Mouse (Mus musculus) embryonic facial prominence, embryonic 10.5 days (tissue): ENCODE measurements at regions not wholly inside any gene's neighbourhood (a gene's known extent, or its start where the extent isn't known, plus 50 kb on each side); places are given as distances from the start of the nearest gene placed in this dataset.

ENCODE experiments used
- DNase-seq: peaks from one replicate; pipeline ENCODE4 v3.0.0-alpha.2; 2017; ENCODE audit warnings: low spot score
- H3K27ac ChIP-seq: fragments of 300-500 bp; sonication (generic); replicated peaks from 2 replicates; pipeline ENCODE4 v1.5.1; 2016; ENCODE audit warnings: mild to moderate bottlenecking
- H3K27me3 ChIP-seq: fragments of 300-500 bp; sonication (generic); replicated peaks from 2 replicates; pipeline ENCODE4 v1.6.1; 2016; ENCODE audit warnings: low read depth, mild to moderate bottlenecking; ENCODE audit not compliant: poor library complexity, severe bottlenecking
- H3K36me3 ChIP-seq: fragments of 300-500 bp; sonication (generic); replicated peaks from 2 replicates; pipeline ENCODE4 v1.6.1; 2016; ENCODE audit warnings: mild to moderate bottlenecking, moderate library complexity
- H3K4me1 ChIP-seq: fragments of 300-500 bp; sonication (generic); 2 replicates; pipeline ENCODE4 v1.6.1; 2016
- H3K4me3 ChIP-seq: fragments of 300-500 bp; sonication (generic); 2 replicates; pipeline ENCODE4 v1.5.1; 2016; ENCODE audit warnings: mild to moderate bottlenecking, moderate library complexity
- H3K9me3 ChIP-seq: fragments of 300-500 bp; sonication (generic); 2 replicates; pipeline ENCODE4 v1.6.1; 2016; ENCODE audit warnings: mild to moderate bottlenecking
- WGBS: fragments of 180-500 bp; shearing (Covaris S2); methylation state at CpG from one replicate; pipeline ENCODE4 v1.1.7; 2016; 5-methylcytosine and 5-hydroxymethylcytosine counted together

DNA sequence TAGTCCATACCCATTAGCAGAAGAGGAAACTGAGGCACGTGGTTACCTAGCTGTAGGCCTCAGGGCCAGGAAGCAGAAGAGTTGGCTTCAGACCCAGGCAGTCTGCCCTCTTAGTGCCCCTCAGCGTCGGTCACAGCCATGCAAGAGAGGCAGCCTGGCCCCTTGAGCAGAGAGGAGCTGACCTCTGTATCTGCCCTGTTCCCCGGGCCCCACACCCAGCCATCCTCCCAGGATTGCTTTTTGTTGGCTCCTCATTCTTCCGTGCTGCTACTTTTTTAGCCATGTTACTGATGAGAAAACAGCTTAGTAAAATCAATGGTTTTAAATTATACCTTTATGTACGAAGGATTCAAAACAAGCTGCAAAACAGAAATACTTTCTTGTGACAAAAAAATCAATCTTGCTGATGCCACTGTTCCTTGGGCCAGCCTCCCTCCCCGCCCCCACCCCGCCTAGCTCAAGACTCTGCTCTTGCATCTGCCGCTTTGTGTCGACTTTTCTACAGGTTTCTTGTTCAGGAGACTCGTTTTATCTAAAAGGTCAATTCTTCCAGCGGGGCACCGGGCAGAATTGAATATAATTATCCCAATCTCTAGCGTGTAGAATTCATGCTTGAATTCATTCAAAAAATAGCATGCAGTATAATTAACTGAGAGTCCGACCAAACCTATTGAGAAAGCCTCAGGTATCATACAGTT is 70.8 kb downstream of the Sall1 start:
- H3K4me3 ChIP-seq: no peak overlapping the region
- H3K36me3 ChIP-seq: no peaks in the 10 kb centered on the region
- 52% methylated on average over 15 of the region's 15 CpGs for WGBS
- H3K27ac ChIP-seq: peak overlapping the region; percentile 67; the same call in 1 of the 2 replicates
- peaks cover 13% of the 10 kb centered on the region for H3K4me1 ChIP-seq
- H3K27me3 ChIP-seq: no peaks in the 10 kb centered on the region
- no peak for DNase-seq
- H3K9me3 ChIP-seq: no peaks in the 10 kb centered on the region

DNA sequence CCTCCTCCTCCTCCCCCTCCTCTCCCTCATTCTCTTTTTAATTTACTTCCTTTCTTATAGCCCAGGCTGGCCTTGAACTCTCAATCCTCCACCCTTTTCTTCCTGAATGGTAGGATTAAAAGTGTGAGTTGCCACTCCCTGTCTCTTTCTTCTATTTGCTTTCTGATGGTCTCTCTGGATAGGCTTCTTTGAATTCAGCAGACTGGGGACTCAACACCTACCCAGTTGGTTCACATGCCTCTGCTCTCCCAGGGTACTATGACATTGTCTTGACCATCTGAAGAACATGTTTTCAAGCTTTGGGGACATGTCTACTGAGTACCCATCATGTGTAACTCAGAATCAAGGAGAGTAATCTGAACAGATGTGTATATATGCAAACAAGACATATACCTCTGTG is 85.1 kb downstream of the Sall1 start:
- no peaks in the 10 kb centered on the region for H3K4me1 ChIP-seq
- H3K9me3 ChIP-seq: peaks cover 6% of the 10 kb centered on the region; the same call in 1 of the 2 replicates
- no peaks in the 10 kb centered on the region for H3K36me3 ChIP-seq
- no peak overlapping the region for H3K27ac ChIP-seq
- no peak for DNase-seq
- H3K4me3 ChIP-seq: no peak overlapping the region
- H3K27me3 ChIP-seq: no peaks in the 10 kb centered on the region

GRCm38 (mm10) chr8:88953178-88953577 is 90.8 kb downstream of the Sall1 start:
- H3K4me1 ChIP-seq: no peaks in the 10 kb centered on the region
- H3K27ac ChIP-seq: no peak overlapping the region
- no peaks in the 10 kb centered on the region for H3K27me3 ChIP-seq
- H3K4me3 ChIP-seq: no peak overlapping the region
- 70% methylated on average over 2 of the region's 2 CpGs for WGBS
- no peak for DNase-seq
- H3K36me3 ChIP-seq: no peaks in the 10 kb centered on the region
- H3K9me3 ChIP-seq: peaks cover 6% of the 10 kb centered on the region; the same call in 1 of the 2 replicates

- DNase-seq: no peak
- H3K27ac ChIP-seq: no peak overlapping the region
- no peaks in the 10 kb centered on the region for H3K27me3 ChIP-seq
- no peak overlapping the region for H3K4me3 ChIP-seq
- no peaks in the 10 kb centered on the region for H3K4me1 ChIP-seq
- H3K9me3 ChIP-seq: peaks cover under 1% of the 10 kb centered on the region; the same call in 1 of the 2 replicates
- no peaks in the 10 kb centered on the region for H3K36me3 ChIP-seq
- 89% methylated on average over 7 of the region's 7 CpGs for WGBS
Measured at GRCm38 (mm10) chr8:88951829-88952155, 92.2 kb downstream of the Sall1 start.

GRCm38 (mm10) chr8:88951145-88951828 is 92.7 kb downstream of the Sall1 start:
- Histone ChIP-seq H3K27ac (no peak overlapping the region), H3K27me3 (no peaks in the 10 kb centered on the region), H3K36me3 (no peaks in the 10 kb centered on the region), H3K4me3 (no peak overlapping the region), H3K4me1 (no peaks in the 10 kb centered on the region), H3K9me3 (no peaks in the 10 kb centered on the region)
- DNase-seq: no peak
- 90% methylated on average over 16 of the region's 16 CpGs for WGBS

DNA sequence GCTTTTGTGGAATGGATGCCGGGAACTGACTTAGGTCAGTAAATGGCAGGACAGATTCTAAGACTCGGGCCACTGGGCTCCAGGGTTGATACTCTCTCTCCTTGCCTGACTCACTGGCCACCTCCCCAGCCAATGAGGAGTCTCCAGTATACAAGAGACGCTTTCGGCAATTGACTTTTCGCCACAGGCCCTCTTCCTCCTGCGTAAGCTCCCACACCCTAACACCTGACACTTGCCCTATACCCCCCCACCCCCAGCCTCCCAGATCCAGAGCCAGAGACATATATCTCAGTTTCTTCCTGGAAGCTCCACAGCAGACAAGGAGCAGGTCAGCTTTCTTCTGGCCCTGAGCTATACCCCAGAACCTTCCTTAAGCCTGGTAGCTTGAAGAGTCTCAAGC is 94.0 kb downstream of the Sall1 start:
- no peaks in the 10 kb centered on the region for H3K27me3 ChIP-seq
- 95% methylated on average over 6 of the region's 6 CpGs for WGBS
- no peaks in the 10 kb centered on the region for H3K4me1 ChIP-seq
- no peak for DNase-seq
- H3K4me3 ChIP-seq: no peak overlapping the region
- H3K9me3 ChIP-seq: no peaks in the 10 kb centered on the region
- H3K27ac ChIP-seq: no peak overlapping the region
- H3K36me3 ChIP-seq: no peaks in the 10 kb centered on the region

DNA sequence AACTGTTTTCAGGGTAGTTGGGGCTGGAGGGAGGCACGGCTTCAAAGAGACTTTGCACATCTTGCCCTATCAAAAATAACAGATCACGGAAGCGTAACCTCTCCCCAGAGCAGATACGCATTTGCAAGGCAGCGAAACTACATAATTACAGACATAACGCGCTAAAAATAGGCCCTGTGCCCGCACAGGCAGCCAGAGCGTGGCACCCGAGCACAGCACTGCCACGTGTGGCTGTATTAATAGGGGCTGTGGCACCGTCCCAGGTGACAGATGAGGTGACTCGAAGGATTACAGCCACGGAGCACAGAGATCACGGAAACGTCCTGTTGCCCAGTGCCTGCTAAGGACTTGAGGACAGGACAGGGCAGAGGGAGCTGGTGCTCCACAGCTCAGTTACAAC is 95.0 kb downstream of the Sall1 start:
- no peak for DNase-seq
- H3K27ac ChIP-seq: no peak overlapping the region
- 88% methylated on average over 16 of the region's 16 CpGs for WGBS

GRCm38 (mm10) chr8:88948328-88948727 is 95.6 kb downstream of the Sall1 start:
- Histone ChIP-seq H3K4me3 (no peak overlapping the region), H3K4me1 (no peaks in the 10 kb centered on the region), H3K36me3 (no peaks in the 10 kb centered on the region), H3K9me3 (no peaks in the 10 kb centered on the region), H3K27me3 (no peaks in the 10 kb centered on the region), H3K27ac (no peak overlapping the region)
- WGBS: 73% methylated on average over 6 of the region's 6 CpGs
- no peak for DNase-seq

More for the DNA sequence above, 95.0 kb downstream of the Sall1 start:
- no peaks in the 10 kb centered on the region for H3K27me3 ChIP-seq
- H3K9me3 ChIP-seq: no peaks in the 10 kb centered on the region
- H3K36me3 ChIP-seq: no peaks in the 10 kb centered on the region
- no peak overlapping the region for H3K4me3 ChIP-seq
- no peaks in the 10 kb centered on the region for H3K4me1 ChIP-seq

DNA sequence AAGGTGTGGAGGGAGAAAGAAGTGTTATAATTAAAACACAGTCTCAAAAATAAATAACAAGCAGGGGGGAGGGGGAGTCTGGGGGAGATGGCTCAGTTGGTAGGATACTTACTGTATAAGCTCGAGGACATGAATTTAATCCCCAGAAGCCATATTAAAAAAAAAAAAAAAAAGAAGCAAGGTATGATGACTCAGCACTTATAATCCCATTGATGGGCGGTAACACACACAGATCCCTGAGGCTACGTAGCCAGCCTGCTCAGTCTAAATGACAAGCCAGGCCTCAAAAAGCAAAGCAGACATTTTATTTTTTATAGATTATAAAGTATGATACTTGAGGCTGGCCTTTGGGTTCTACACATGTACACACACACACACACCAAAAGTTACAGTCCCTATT is 96.6 kb downstream of the Sall1 start:
- no peak overlapping the region for H3K27ac ChIP-seq
- 81% methylated on average over 3 of the region's 3 CpGs for WGBS
- H3K4me3 ChIP-seq: no peak overlapping the region
- no peaks in the 10 kb centered on the region for H3K27me3 ChIP-seq
- no peaks in the 10 kb centered on the region for H3K4me1 ChIP-seq
- H3K36me3 ChIP-seq: no peaks in the 10 kb centered on the region
- DNase-seq: no peak
- no peaks in the 10 kb centered on the region for H3K9me3 ChIP-seq

GRCm38 (mm10) chr8:88945656-88946055 is 98.3 kb downstream of the Sall1 start:
- Histone ChIP-seq H3K27me3 (0 out of 2 replicates have a peak, but pooled peaks cover 3% of the 10 kb centered on the region), H3K36me3 (no peaks in the 10 kb centered on the region), H3K4me3 (no peak overlapping the region), H3K27ac (no peak overlapping the region), H3K9me3 (no peaks in the 10 kb centered on the region), H3K4me1 (no peaks in the 10 kb centered on the region)
- DNase-seq: no peak
- WGBS: 69% methylated on average over 8 of the region's 8 CpGs

DNA sequence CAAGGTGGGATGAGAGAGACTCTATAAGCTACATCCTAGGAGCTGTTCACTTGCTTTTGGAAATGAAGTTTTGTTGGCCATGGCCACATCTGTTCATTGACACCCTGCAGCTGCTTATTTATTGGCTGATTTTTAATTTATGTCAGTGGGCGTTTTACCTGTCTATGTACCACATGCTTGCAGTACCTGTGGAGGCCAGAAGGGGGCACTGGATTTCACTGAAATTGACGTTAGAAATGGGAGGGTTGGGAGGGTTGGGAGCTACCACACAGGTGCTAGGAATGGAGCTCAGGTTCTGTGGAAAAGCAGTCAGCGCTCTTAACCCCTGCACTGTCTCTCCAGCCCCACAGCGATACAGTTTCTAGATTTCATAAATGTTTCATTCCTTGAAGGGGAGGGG is 99.9 kb downstream of the Sall1 start:
- Histone ChIP-seq H3K4me3 (no peak overlapping the region), H3K9me3 (no peaks in the 10 kb centered on the region), H3K27me3 (0 out of 2 replicates have a peak, but pooled peaks cover 3% of the 10 kb centered on the region), H3K36me3 (no peaks in the 10 kb centered on the region), H3K4me1 (no peaks in the 10 kb centered on the region), H3K27ac (no peak overlapping the region)
- DNase-seq: peak; percentile 42
- 47% methylated on average over 4 of the region's 4 CpGs for WGBS

GRCm38 (mm10) chr8:88939071-88939746 is 104.8 kb downstream of the Sall1 start:
- DNase-seq: no peak
- Histone ChIP-seq H3K4me1 (peaks cover 14% of the 10 kb centered on the region), H3K27me3 (0 out of 2 replicates have a peak, but pooled peaks cover 3% of the 10 kb centered on the region), H3K27ac (no peak overlapping the region), H3K4me3 (no peak overlapping the region), H3K9me3 (no peaks in the 10 kb centered on the region), H3K36me3 (no peaks in the 10 kb centered on the region)
- WGBS: 72% methylated on average over 16 of the region's 16 CpGs

DNA sequence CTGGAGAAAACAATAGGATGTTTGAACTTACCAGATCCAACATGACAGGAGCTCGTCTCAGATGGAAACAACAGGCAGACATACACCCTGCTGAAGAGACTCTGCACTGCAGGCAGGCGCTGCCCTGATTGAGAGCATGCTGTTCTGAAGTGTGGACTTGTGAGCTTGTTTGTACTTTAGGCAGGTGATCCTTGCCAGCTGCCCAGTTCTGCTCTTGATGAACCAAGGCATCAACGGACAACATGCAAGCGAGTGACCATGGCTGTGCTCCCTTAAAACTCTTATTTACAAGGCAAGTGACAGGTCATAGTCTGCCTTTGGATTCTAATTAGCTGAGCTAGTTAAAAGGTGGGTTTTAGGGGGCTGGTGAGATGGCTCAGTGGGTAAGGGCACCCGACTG is 109.3 kb downstream of the Sall1 start:
- H3K27ac ChIP-seq: no peak overlapping the region
- H3K36me3 ChIP-seq: no peaks in the 10 kb centered on the region
- no peak overlapping the region for H3K4me3 ChIP-seq
- 90% methylated on average over 5 of the region's 5 CpGs for WGBS
- no peak for DNase-seq
- H3K4me1 ChIP-seq: peaks cover 19% of the 10 kb centered on the region
- H3K9me3 ChIP-seq: 0 out of 2 replicates have a peak, but pooled peaks cover 2% of the 10 kb centered on the region
- peaks cover 5% of the 10 kb centered on the region; the same call in 1 of the 2 replicates for H3K27me3 ChIP-seq
